Mouse (Mus musculus): ENCODE results near the gene Slc13a2.

DNA sequence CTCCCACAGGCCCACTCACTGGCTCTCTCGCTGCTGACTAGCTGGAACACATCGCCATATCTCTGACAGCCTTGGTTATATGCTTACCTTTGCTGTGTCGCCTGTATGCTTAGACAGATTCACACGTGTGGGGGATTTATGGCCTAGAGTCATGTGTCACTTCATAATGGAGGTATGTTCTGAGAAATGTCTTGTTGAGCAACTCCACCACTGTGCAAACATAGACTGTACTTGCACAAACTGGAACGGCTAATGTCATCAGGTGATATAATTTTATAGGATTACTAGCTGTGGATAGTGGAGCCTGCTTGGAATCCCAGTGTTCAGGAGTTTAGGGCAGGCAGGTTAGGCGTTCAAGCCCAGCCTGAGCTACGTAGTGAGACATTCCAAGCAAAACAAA lies 15.2 kb upstream of the Slc13a2 start:
- TF ChIP-seq CTCF (IDR thresholded peaks at IDR 0.05; ENCODE audit: low read depth) (no peak), EP300 (IDR thresholded peaks at IDR 0.05; ENCODE audit: low read depth) (no peak)

Data from liver, postnatal 0 days (tissue).